Mouse (Mus musculus): ENCODE measurements around the gene Gm43518. TPM values are rescaled to one million over a fixed set of nuclear protein-coding genes. Genes with fewer than 3 reads are reported as not detected.

Gm43518 gene
- polyA plus RNA-seq, 1 experiment from 2014 or later: 7.6 TPM

- no peaks in the 10 kb centered on the region for H3K36me3 ChIP-seq (replicated peaks)
- peaks cover 4% of the 10 kb centered on the region; the same call in 1 of the 2 replicates for H3K4me1 ChIP-seq
- H3K4me3 ChIP-seq: no peak overlapping the region
- ATAC-seq (replicated peaks): no peak
- H3K4me2 ChIP-seq: no peak overlapping the region
- no peaks in the 10 kb centered on the region for H3K27me3 ChIP-seq (replicated peaks)
- WGBS: 95% methylated on average over 5 of the region's 5 CpGs
- no peak overlapping the region for H3K9ac ChIP-seq
- H3K9me3 ChIP-seq: no peaks in the 10 kb centered on the region
- no peak overlapping the region for H3K27ac ChIP-seq
These were observed 8.7 kb downstream of the Gm43518 start for GRCm38 (mm10) chr5:123935931-123936330.

- Histone ChIP-seq H3K4me1 (no peaks in the 10 kb centered on the region), H3K27ac (no peak overlapping the region), H3K9ac (no peak overlapping the region), H3K27me3 (replicated peaks) (no peaks in the 10 kb centered on the region), H3K4me3 (no peak overlapping the region), H3K4me2 (no peak overlapping the region), H3K36me3 (replicated peaks) (no peaks in the 10 kb centered on the region), H3K9me3 (no peaks in the 10 kb centered on the region)
- ATAC-seq (replicated peaks): no peak
- WGBS: 90% methylated on average over 5 of the region's 5 CpGs
These were observed 11.3 kb downstream of the Gm43518 start for GRCm38 (mm10) chr5:123938479-123938878.

- no peaks in the 10 kb centered on the region for H3K36me3 ChIP-seq (replicated peaks)
- no peak overlapping the region for H3K4me3 ChIP-seq
- H3K9ac ChIP-seq: no peak overlapping the region
- H3K9me3 ChIP-seq: no peaks in the 10 kb centered on the region
- WGBS: 70% methylated on average over 4 of the region's 4 CpGs
- H3K4me1 ChIP-seq: no peaks in the 10 kb centered on the region
- ATAC-seq (replicated peaks): no peak
- no peak overlapping the region for H3K4me2 ChIP-seq
- no peaks in the 10 kb centered on the region for H3K27me3 ChIP-seq (replicated peaks)
- H3K27ac ChIP-seq: no peak overlapping the region
These were observed 19.3 kb downstream of the Gm43518 start for GRCm38 (mm10) chr5:123946546-123946945.

- Histone ChIP-seq H3K27me3 (replicated peaks) (no peaks in the 10 kb centered on the region), H3K4me2 (no peak overlapping the region), H3K4me1 (no peaks in the 10 kb centered on the region), H3K27ac (no peak overlapping the region), H3K36me3 (replicated peaks) (no peaks in the 10 kb centered on the region), H3K9ac (no peak overlapping the region), H3K4me3 (no peak overlapping the region), H3K9me3 (no peaks in the 10 kb centered on the region)
- WGBS: 57% methylated on average over 7 of the region's 7 CpGs
- no peak for ATAC-seq (replicated peaks)
These were observed 20.0 kb downstream of the Gm43518 start for GRCm38 (mm10) chr5:123947041-123947761.

- H3K4me2 ChIP-seq: no peak overlapping the region
- H3K27me3 ChIP-seq (replicated peaks): no peaks in the 10 kb centered on the region
- H3K4me1 ChIP-seq: no peaks in the 10 kb centered on the region
- H3K27ac ChIP-seq: no peak overlapping the region
- 61% methylated on average over 5 of the region's 5 CpGs for WGBS
- H3K36me3 ChIP-seq (replicated peaks): no peaks in the 10 kb centered on the region
- no peak for ATAC-seq (replicated peaks)
- H3K9ac ChIP-seq: no peak overlapping the region
- no peak overlapping the region for H3K4me3 ChIP-seq
- no peaks in the 10 kb centered on the region for H3K9me3 ChIP-seq
These were observed 25.3 kb downstream of the Gm43518 start for GRCm38 (mm10) chr5:123952365-123953045.

GRCm38 (mm10) chr5:123957213-123957612, 30.0 kb downstream of the Gm43518 start:
- WGBS: 78% methylated on average over 8 of the region's 8 CpGs
- H3K9ac ChIP-seq: no peak overlapping the region
- no peaks in the 10 kb centered on the region for H3K9me3 ChIP-seq
- ATAC-seq (replicated peaks): no peak
- H3K27me3 ChIP-seq (replicated peaks): no peaks in the 10 kb centered on the region
- no peaks in the 10 kb centered on the region for H3K36me3 ChIP-seq (replicated peaks)
- no peak overlapping the region for H3K4me3 ChIP-seq
- no peaks in the 10 kb centered on the region for H3K4me1 ChIP-seq
- H3K27ac ChIP-seq: no peak overlapping the region
- no peak overlapping the region for H3K4me2 ChIP-seq

- H3K9me3 ChIP-seq: no peaks in the 10 kb centered on the region
- H3K27ac ChIP-seq: no peak overlapping the region
- no peak overlapping the region for H3K4me3 ChIP-seq
- 79% methylated on average over 3 of the region's 3 CpGs for WGBS
- no peak for ATAC-seq (replicated peaks)
- no peaks in the 10 kb centered on the region for H3K27me3 ChIP-seq (replicated peaks)
- no peak overlapping the region for H3K4me2 ChIP-seq
- H3K9ac ChIP-seq: no peak overlapping the region
- no peaks in the 10 kb centered on the region for H3K4me1 ChIP-seq
- H3K36me3 ChIP-seq (replicated peaks): no peaks in the 10 kb centered on the region
These were observed 31.8 kb downstream of the Gm43518 start for GRCm38 (mm10) chr5:123959018-123959417.

GRCm38 (mm10) chr5:123960129-123960528, 32.9 kb downstream of the Gm43518 start:
- H3K4me2 ChIP-seq: no peak overlapping the region
- H3K27me3 ChIP-seq (replicated peaks): no peaks in the 10 kb centered on the region
- H3K9ac ChIP-seq: no peak overlapping the region
- H3K4me1 ChIP-seq: no peaks in the 10 kb centered on the region
- no peak overlapping the region for H3K4me3 ChIP-seq
- no peaks in the 10 kb centered on the region for H3K36me3 ChIP-seq (replicated peaks)
- WGBS: 79% methylated on average over 8 of the region's 8 CpGs
- no peak for ATAC-seq (replicated peaks)
- no peak overlapping the region for H3K27ac ChIP-seq
- no peaks in the 10 kb centered on the region for H3K9me3 ChIP-seq

- Histone ChIP-seq H3K9me3 (no peaks in the 10 kb centered on the region), H3K4me2 (no peak overlapping the region), H3K27ac (no peak overlapping the region), H3K4me1 (no peaks in the 10 kb centered on the region), H3K36me3 (replicated peaks) (no peaks in the 10 kb centered on the region), H3K27me3 (replicated peaks) (no peaks in the 10 kb centered on the region), H3K4me3 (no peak overlapping the region), H3K9ac (no peak overlapping the region)
- WGBS: 88% methylated on average over 12 of the region's 12 CpGs
- ATAC-seq (replicated peaks): no peak
These were observed 33.8 kb downstream of the Gm43518 start for GRCm38 (mm10) chr5:123961046-123961445.

- Histone ChIP-seq H3K4me3 (no peak overlapping the region), H3K27ac (no peak overlapping the region), H3K4me1 (no peaks in the 10 kb centered on the region), H3K4me2 (no peak overlapping the region), H3K36me3 (replicated peaks) (no peaks in the 10 kb centered on the region), H3K27me3 (replicated peaks) (no peaks in the 10 kb centered on the region), H3K9me3 (no peaks in the 10 kb centered on the region), H3K9ac (no peak overlapping the region)
- no peak for ATAC-seq (replicated peaks)
- WGBS: 97% methylated on average over 4 of the region's 4 CpGs
These were observed 37.0 kb downstream of the Gm43518 start for GRCm38 (mm10) chr5:123964208-123964607.

GRCm38 (mm10) chr5:123966759-123967158, 39.5 kb downstream of the Gm43518 start:
- Histone ChIP-seq H3K9ac (no peak overlapping the region), H3K27ac (no peak overlapping the region), H3K4me1 (no peaks in the 10 kb centered on the region), H3K4me2 (no peak overlapping the region), H3K9me3 (no peaks in the 10 kb centered on the region), H3K4me3 (no peak overlapping the region), H3K27me3 (replicated peaks) (no peaks in the 10 kb centered on the region), H3K36me3 (replicated peaks) (no peaks in the 10 kb centered on the region)
- no peak for ATAC-seq (replicated peaks)
- WGBS: 98% methylated on average over 2 of the region's 2 CpGs

- Histone ChIP-seq H3K4me1 (no peaks in the 10 kb centered on the region), H3K9ac (no peak overlapping the region), H3K9me3 (no peaks in the 10 kb centered on the region), H3K27me3 (replicated peaks) (no peaks in the 10 kb centered on the region), H3K36me3 (replicated peaks) (no peaks in the 10 kb centered on the region), H3K27ac (no peak overlapping the region), H3K4me3 (no peak overlapping the region), H3K4me2 (no peak overlapping the region)
- no peak for ATAC-seq (replicated peaks)
- 88% methylated on average over 5 of the region's 5 CpGs for WGBS
These were observed 41.2 kb downstream of the Gm43518 start for GRCm38 (mm10) chr5:123968468-123968867.

GRCm38 (mm10) chr5:123969216-123969615, 42.0 kb downstream of the Gm43518 start:
- no peak overlapping the region for H3K4me2 ChIP-seq
- no peak overlapping the region for H3K27ac ChIP-seq
- H3K9ac ChIP-seq: no peak overlapping the region
- no peaks in the 10 kb centered on the region for H3K36me3 ChIP-seq (replicated peaks)
- H3K27me3 ChIP-seq (replicated peaks): no peaks in the 10 kb centered on the region
- H3K4me1 ChIP-seq: no peaks in the 10 kb centered on the region
- 69% methylated on average over 8 of the region's 8 CpGs for WGBS
- no peak overlapping the region for H3K4me3 ChIP-seq
- H3K9me3 ChIP-seq: no peaks in the 10 kb centered on the region
- ATAC-seq (replicated peaks): no peak

Data from midbrain, embryonic 15.5 days (tissue).